Mouse (Mus musculus) MEL (cell line): Measurements from ENCODE around the gene H2-K1.

Experiments used
- CTCF ChIP-seq, 3 experiments: IDR thresholded peaks in 2 of 3; conservative IDR thresholded peaks in 1 of 3; 2 replicates each; pipeline ENCODE4 v1.5.1; 2011 to 2012; ENCODE audit warnings: low read length in 3 of 3, low read depth in 2 of 3, mild to moderate bottlenecking in 2 of 3, improper control_type of control experiment in 1 of 3, inconsistent platforms in 1 of 3, mixed read lengths in 1 of 3, moderate library complexity in 1 of 3; ENCODE audit not compliant: control insufficient read depth in 1 of 3, insufficient read depth in 1 of 3, poor library complexity in 1 of 3, severe bottlenecking in 1 of 3
- E2F4 ChIP-seq: IDR thresholded peaks from 2 replicates; pipeline ENCODE4 v1.6.1; 2011; ENCODE audit warnings: low read depth, low read length, improper control_type of control experiment, borderline replicate concordance
- ETS1 ChIP-seq: IDR thresholded peaks from 2 replicates; pipeline ENCODE4 v1.6.1; 2012; ENCODE audit warnings: low read depth, mild to moderate bottlenecking, inconsistent platforms, low read length, improper control_type of control experiment, moderate library complexity
- NRF1 ChIP-seq: IDR thresholded peaks from 2 replicates; pipeline ENCODE4 v1.6.1; 2014; ENCODE audit warnings: low read depth, mild to moderate bottlenecking, inconsistent platforms, low read length, improper control_type of control experiment, moderate library complexity; ENCODE audit not compliant: poor library complexity, insufficient read depth, severe bottlenecking
- POLR2A ChIP-seq, 2 experiments: IDR thresholded peaks; 2 replicates each; pipeline ENCODE4 v1.6.1; 2011 to 2012; ENCODE audit warnings: low read length in 2 of 2, mild to moderate bottlenecking in 2 of 2, control low read depth in 1 of 2, improper control_type of control experiment in 1 of 2, low read depth in 1 of 2, moderate library complexity in 1 of 2; ENCODE audit not compliant: control insufficient read depth in 1 of 2, insufficient read depth in 1 of 2, poor library complexity in 1 of 2
- TBP ChIP-seq: IDR thresholded peaks from 2 replicates; pipeline ENCODE4 v1.8.0; 2011; ENCODE audit warnings: low read depth, low read length, improper control_type of control experiment
- USF2 ChIP-seq, 2 experiments: IDR thresholded peaks; 2 replicates each; pipeline ENCODE4 v1.6.1; 2011 to 2012; ENCODE audit warnings: improper control_type of control experiment in 2 of 2, low read length in 2 of 2, borderline replicate concordance in 1 of 2, inconsistent platforms in 1 of 2, low read depth in 1 of 2, mild to moderate bottlenecking in 1 of 2; ENCODE audit not compliant: insufficient read depth in 1 of 2

DNA sequence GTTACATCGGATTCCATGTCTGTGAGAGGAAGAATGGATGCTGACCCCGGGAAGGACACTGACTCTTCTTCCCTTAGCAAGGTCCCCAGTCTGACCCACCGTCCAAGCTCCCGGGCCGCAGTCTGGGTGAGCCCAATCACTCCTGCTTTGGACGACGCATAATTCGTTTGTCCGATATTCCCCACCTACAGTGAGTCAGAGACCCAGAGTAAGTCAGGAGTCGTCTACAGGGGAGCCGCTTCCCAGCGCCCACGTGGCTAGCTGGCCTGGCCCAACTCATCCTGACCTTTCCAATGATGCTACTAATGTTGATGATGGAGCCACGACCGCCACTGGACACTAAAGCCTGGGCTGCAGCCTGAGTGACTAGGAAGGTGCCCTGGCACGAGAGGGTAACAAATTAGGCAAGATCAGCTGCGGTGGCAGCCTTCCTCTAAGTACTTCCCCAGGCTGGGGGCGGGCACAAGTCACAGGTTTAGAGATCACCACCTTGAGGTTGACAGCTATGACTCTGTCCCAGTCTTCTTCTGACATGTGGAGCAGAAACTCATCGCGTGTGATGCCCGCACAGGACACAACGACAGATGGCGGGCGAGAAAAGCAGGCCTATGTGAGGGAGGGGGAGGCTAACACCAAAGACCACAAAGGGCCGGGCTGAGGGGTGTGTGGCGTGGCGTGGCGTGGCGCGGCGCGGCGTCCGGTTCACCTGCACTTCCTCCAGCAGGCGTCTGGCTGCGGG is 26.9 kb upstream of the H2-K1 start:
- no peak for TF ChIP-seq USF2 (IDR thresholded peaks at IDR 0.05; ENCODE audit: borderline replicate concordance in 1 of 2, insufficient read depth in 1 of 2, low read depth in 1 of 2, low read length in 2 of 2)
- no peak for TF ChIP-seq CTCF (IDR thresholded peaks at IDR 0.05 in 2 of 3, conservative IDR thresholded peaks at IDR 0.05 in 1 of 3; ENCODE audit: control insufficient read depth in 1 of 3, insufficient read depth in 1 of 3, low read depth in 2 of 3, low read length in 3 of 3, poor library complexity in 1 of 3, severe bottlenecking in 1 of 3)
- TF ChIP-seq TBP: no peak
- TF ChIP-seq ETS1: no peak
- no peak for TF ChIP-seq NRF1
- TF ChIP-seq POLR2A (IDR thresholded peaks at IDR 0.05; ENCODE audit: control insufficient read depth in 1 of 2, insufficient read depth in 1 of 2, low read depth in 1 of 2, low read length in 2 of 2, poor library complexity in 1 of 2): no peak
- no peak for TF ChIP-seq E2F4
